Mouse (Mus musculus) brown adipose tissue, adult 24 weeks (tissue): Measurements from ENCODE around the gene R3hdm4. TPM values are rescaled to one million over a fixed set of nuclear protein-coding genes. Genes with fewer than 3 reads are reported as not detected.
"Not testable (repeated sequence)": the region's sequence is repeated elsewhere in the genome, so short reads cannot be mapped to it uniquely, and the experiment has no call there.

Source experiments
- H3K27ac ChIP-seq: fragments of 200-500 bp; replicated peaks from 2 replicates; pipeline ENCODE4 v1.5.1; 2012; ENCODE audit warnings: low read depth, mild to moderate bottlenecking, low read length
- H3K4me1 ChIP-seq: fragments of 200-500 bp; 2 replicates; pipeline ENCODE4 v1.6.1; 2012; ENCODE audit warnings: low read length, mixed read lengths; ENCODE audit not compliant: control insufficient read depth, insufficient read depth, insufficient read length
- H3K4me3 ChIP-seq: fragments of 200-500 bp; 2 replicates; pipeline ENCODE4 v1.5.1; 2012; ENCODE audit warnings: low read depth, mild to moderate bottlenecking, low read length, moderate library complexity; ENCODE audit not compliant: insufficient read depth
- polyA plus RNA-seq: library from polyadenylated mRNA; stranded (reverse); fragments of >200 nt; gene quantifications from 2 replicates; pipeline ENCODE4 v1.2.4, GENCODE M21; 2012; ENCODE audit not compliant: missing spikeins, insufficient read depth, insufficient read length

R3hdm4 gene
- polyA plus RNA-seq, 1 experiment, result 55.0 TPM

GRCm38 (mm10) chr10:79908167-79909091 lies 12.6 kb downstream of the R3hdm4 start, which contains the start of gene Med16:
Gene Med16 (minus strand): TSS chr10:79908923.
- Histone ChIP-seq H3K4me1 (no peaks in the 10 kb centered on the region), H3K4me3 (peak within 1 kb of the TSS; percentile 96)

GRCm38 (mm10) chr10:79907415-79907814 lies 13.6 kb downstream of the R3hdm4 start:
- H3K27ac ChIP-seq, result no peak overlapping the region
- no peaks in the 10 kb centered on the region for H3K4me1 ChIP-seq
- H3K4me3 ChIP-seq, result no peak overlapping the region

More at GRCm38 (mm10) chr10:79908167-79909091, 12.6 kb downstream of the R3hdm4 start, which contains the start of gene Med16:
- peak within 1 kb of the TSS; percentile 99 for H3K27ac ChIP-seq

GRCm38 (mm10) chr10:79906712-79907111 lies 14.3 kb downstream of the R3hdm4 start:
- no peak overlapping the region for H3K4me3 ChIP-seq
- no peaks in the 10 kb centered on the region for H3K4me1 ChIP-seq
- no peak overlapping the region for H3K27ac ChIP-seq

- Histone ChIP-seq H3K4me1 (no peaks in the 10 kb centered on the region), H3K27ac (no peak overlapping the region), H3K4me3 (no peak overlapping the region)
Observed at GRCm38 (mm10) chr10:79900951-79901410, 20.0 kb downstream of the R3hdm4 start.

GRCm38 (mm10) chr10:79897316-79898245 lies 23.4 kb downstream of the R3hdm4 start:
- Histone ChIP-seq H3K4me3 (no peak overlapping the region), H3K4me1 (no peaks in the 10 kb centered on the region; the same call in 1 of the 2 replicates), H3K27ac (no peak overlapping the region)

- no peak overlapping the region for H3K27ac ChIP-seq
- no peak overlapping the region for H3K4me3 ChIP-seq
- H3K4me1 ChIP-seq, result no peaks in the 10 kb centered on the region; the same call in 1 of the 2 replicates
Observed at GRCm38 (mm10) chr10:79896814-79897213, 24.2 kb downstream of the R3hdm4 start.

GRCm38 (mm10) chr10:79896306-79896705 lies 24.7 kb downstream of the R3hdm4 start:
- no peak overlapping the region for H3K27ac ChIP-seq
- no peak overlapping the region for H3K4me3 ChIP-seq
- no peaks in the 10 kb centered on the region; the same call in 1 of the 2 replicates for H3K4me1 ChIP-seq

GRCm38 (mm10) chr10:79892451-79893118 lies 28.4 kb downstream of the R3hdm4 start:
- not testable (repeated sequence) for H3K4me1 ChIP-seq

GRCm38 (mm10) chr10:79890670-79891069 lies 30.3 kb downstream of the R3hdm4 start, which contains the start of gene Cfd:
Gene Cfd (plus strand): TSS chr10:79890853.
- Histone ChIP-seq H3K27ac (0 out of 2 replicates have a peak within 1 kb of the TSS, but pooled peaks have one; percentile 19), H3K4me3 (peak within 1 kb of the TSS; percentile 39), H3K4me1 (peaks cover 5% of the 10 kb centered on the region)

More at GRCm38 (mm10) chr10:79892451-79893118, 28.4 kb downstream of the R3hdm4 start:
- not testable (repeated sequence) for H3K27ac ChIP-seq, H3K4me3 ChIP-seq

GRCm38 (mm10) chr10:79889386-79889785 lies 31.6 kb downstream of the R3hdm4 start:
- no peak overlapping the region for H3K27ac ChIP-seq
- H3K4me3 ChIP-seq, result no peak overlapping the region
- peaks cover 5% of the 10 kb centered on the region for H3K4me1 ChIP-seq

GRCm38 (mm10) chr10:79886611-79887010 lies 34.4 kb downstream of the R3hdm4 start:
- no peak overlapping the region for H3K27ac ChIP-seq
- no peak overlapping the region for H3K4me3 ChIP-seq

GRCm38 (mm10) chr10:79886054-79886453 lies 35.0 kb downstream of the R3hdm4 start, which contains the start of gene Elane:
Gene Elane (plus strand): TSS chr10:79886247.
- Histone ChIP-seq H3K4me1 (peaks cover 7% of the 10 kb centered on the region), H3K4me3 (no peak within 1 kb of the TSS), H3K27ac (no peak within 1 kb of the TSS)

More at GRCm38 (mm10) chr10:79886611-79887010, 34.4 kb downstream of the R3hdm4 start:
- peaks cover 7% of the 10 kb centered on the region for H3K4me1 ChIP-seq

- not testable (repeated sequence) for H3K27ac ChIP-seq
Observed at GRCm38 (mm10) chr10:79884938-79885337, 36.1 kb downstream of the R3hdm4 start.

GRCm38 (mm10) chr10:79884446-79884845 lies 36.6 kb downstream of the R3hdm4 start:
- Histone ChIP-seq H3K27ac (0 out of 2 replicates have a peak overlapping the region, but pooled peaks have one; percentile 7), H3K4me1 (peaks cover 3% of the 10 kb centered on the region), H3K4me3 (no peak overlapping the region)

More at GRCm38 (mm10) chr10:79884938-79885337, 36.1 kb downstream of the R3hdm4 start:
- not testable (repeated sequence) for H3K4me3 ChIP-seq, H3K4me1 ChIP-seq
